Mouse (Mus musculus) forebrain, postnatal 0 days (tissue): ENCODE measurements at regions not wholly inside any gene's neighbourhood (a gene's known extent, or its start where the extent isn't known, plus 50 kb on each side); places are given as distances from the start of the nearest gene placed in this dataset.

Source experiments
- ATAC-seq: fragments of 200-750 bp; cut with Nextera tagmentation; 2 replicates; pipeline ENCODE4 v1.8.0; 2017; ENCODE audit warnings: mild to moderate bottlenecking, moderate library complexity
- DNase-seq: peaks from one replicate; pipeline ENCODE4 v3.0.0-alpha.2; 2015
- H3K27ac ChIP-seq: fragments of 300-500 bp; sonication (generic); 2 replicates; pipeline ENCODE4 v1.5.1; 2014; ENCODE audit warnings: low read depth, mild to moderate bottlenecking, antibody characterized with exemption, low read length, moderate library complexity, mixed read lengths
- H3K27me3 ChIP-seq: fragments of 300-500 bp; sonication (generic); 2 replicates; pipeline ENCODE4 v1.6.1; 2014; ENCODE audit warnings: mild to moderate bottlenecking, low read length, mixed read lengths; ENCODE audit not compliant: insufficient read depth
- H3K36me3 ChIP-seq: fragments of 300-500 bp; sonication (generic); 2 replicates; pipeline ENCODE4 v1.6.1; 2014; ENCODE audit warnings: mild to moderate bottlenecking, moderate library complexity; ENCODE audit not compliant: insufficient read depth
- H3K4me1 ChIP-seq: fragments of 300-500 bp; sonication (generic); 2 replicates; pipeline ENCODE4 v1.6.1; 2014; ENCODE audit warnings: antibody characterized with exemption; ENCODE audit not compliant: insufficient read depth
- H3K4me2 ChIP-seq: fragments of 300-500 bp; sonication (generic); 2 replicates; pipeline ENCODE4 v1.6.1; 2014; ENCODE audit warnings: low read depth, mild to moderate bottlenecking, moderate library complexity
- H3K4me3 ChIP-seq: fragments of 300-500 bp; sonication (generic); 2 replicates; pipeline ENCODE4 v1.5.1; 2014; ENCODE audit warnings: low read depth, low read length, mixed read lengths
- H3K9ac ChIP-seq: fragments of 300-500 bp; sonication (generic); 2 replicates; pipeline ENCODE4 v1.6.1; 2014; ENCODE audit warnings: mild to moderate bottlenecking
- H3K9me3 ChIP-seq: fragments of 300-500 bp; sonication (generic); 2 replicates; pipeline ENCODE4 v1.6.1; 2016; ENCODE audit warnings: low read length
- CTCF ChIP-seq: sonication (generic); IDR thresholded peaks from 2 replicates; pipeline ENCODE4 v1.5.1; 2016; ENCODE audit warnings: antibody characterized with exemption, control low read depth, low read depth
- WGBS: fragments of 180-500 bp; shearing (Covaris S2); extraction: QIAGEN DNeasy Blood & Tissue Kit; methylation state at CpG from one replicate; pipeline ENCODE4 v1.1.7; 2014; 5-methylcytosine and 5-hydroxymethylcytosine counted together

DNA sequence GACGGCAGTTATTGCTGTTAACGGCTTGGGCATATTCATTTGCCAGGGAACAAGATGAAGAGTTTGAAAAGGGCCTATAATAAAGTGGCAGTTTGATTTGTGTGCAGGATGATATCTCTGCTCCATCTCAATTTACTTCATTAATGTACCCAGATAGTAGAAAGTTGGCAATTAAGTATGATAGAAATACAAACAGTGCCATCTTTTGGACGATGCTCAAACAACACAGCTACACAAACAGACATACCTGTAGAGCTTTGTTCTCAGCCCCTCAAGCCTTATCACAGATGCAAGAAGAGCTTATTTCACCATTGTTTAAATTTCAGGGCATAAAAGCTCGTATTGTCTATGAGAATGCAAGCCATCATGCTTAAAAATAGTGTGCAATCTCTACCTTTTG lies 82.2 kb downstream of the Tnfsf11 start:
- Histone ChIP-seq H3K4me1 (no peaks in the 10 kb centered on the region), H3K9me3 (no peaks in the 10 kb centered on the region), H3K27me3 (no peaks in the 10 kb centered on the region), H3K27ac (no peak overlapping the region), H3K4me3 (no peak overlapping the region), H3K9ac (no peak overlapping the region), H3K4me2 (no peak overlapping the region), H3K36me3 (no peaks in the 10 kb centered on the region)
- DNase-seq (peak; percentile 67), ATAC-seq (peak; percentile 51; the same call in 1 of the 2 replicates)
- WGBS = 53% methylated on average over 4 of the region's 4 CpGs
- peak; percentile 48 for TF ChIP-seq CTCF

DNA sequence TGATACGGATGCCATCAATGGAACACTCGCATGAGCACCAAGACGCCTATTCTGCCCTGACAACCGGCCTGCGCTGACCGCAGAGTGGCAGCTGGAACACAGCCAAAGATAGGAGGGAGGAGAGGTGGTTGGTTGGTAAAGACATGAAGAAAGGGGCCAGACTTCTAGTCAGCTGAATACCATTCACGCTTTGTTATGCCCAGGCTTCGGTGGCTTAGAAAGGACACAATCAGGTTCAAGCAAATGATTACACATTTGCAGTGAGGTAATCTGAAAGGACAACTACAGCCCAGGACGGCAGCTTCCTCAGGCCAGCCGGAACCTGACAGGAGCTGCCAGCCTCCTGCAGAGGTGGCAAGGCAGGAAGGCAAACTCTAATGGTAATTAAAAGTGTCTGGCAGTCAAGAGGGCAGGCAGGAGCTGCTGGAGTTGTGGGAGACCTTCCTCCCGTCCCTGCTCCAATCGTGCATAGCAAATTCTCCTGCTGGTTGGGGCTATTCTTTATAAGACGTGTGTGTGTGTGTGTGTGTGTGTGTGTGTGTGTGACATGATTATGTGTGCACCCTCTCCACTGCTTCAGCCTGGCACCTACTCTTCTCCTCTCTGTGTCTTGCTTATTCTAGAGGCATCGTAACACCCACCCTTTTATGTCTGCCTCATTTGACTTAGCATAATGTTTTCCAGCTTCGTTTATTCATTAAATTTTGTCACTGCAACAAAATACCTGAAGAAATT lies 91.4 kb downstream of the Tnfsf11 start:
- no peak for TF ChIP-seq CTCF
- Histone ChIP-seq H3K27ac (no peak overlapping the region), H3K9me3 (no peaks in the 10 kb centered on the region), H3K36me3 (no peaks in the 10 kb centered on the region), H3K9ac (no peak overlapping the region), H3K4me2 (no peak overlapping the region), H3K4me3 (no peak overlapping the region), H3K27me3 (no peaks in the 10 kb centered on the region), H3K4me1 (no peaks in the 10 kb centered on the region)
- 19% methylated on average over 15 of the region's 15 CpGs for WGBS
- ATAC-seq (peak; percentile 23; the same call in 1 of the 2 replicates), DNase-seq (no peak)

DNA sequence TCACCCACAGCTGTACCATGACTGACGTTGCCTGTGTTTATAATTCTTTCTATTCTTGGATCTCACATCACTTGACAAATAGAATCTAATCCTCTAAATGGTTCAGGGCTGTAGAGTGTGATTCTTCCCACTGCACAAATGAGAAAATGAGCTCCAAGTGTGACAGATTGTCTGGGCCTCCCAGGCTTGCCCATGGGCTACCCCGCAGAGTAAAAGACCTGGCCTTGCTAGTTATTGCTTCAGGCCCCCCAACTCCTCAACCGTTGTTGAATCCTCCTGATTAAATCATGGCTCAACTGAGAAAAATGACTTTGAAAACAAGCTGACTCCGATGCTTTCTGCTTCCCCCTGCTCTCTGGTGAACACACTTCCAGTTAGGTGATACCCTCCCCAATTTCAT lies 92.4 kb downstream of the Tnfsf11 start:
- no peaks in the 10 kb centered on the region for H3K27me3 ChIP-seq
- no peak for TF ChIP-seq CTCF
- ATAC-seq = no peak
- no peaks in the 10 kb centered on the region for H3K36me3 ChIP-seq
- no peaks in the 10 kb centered on the region for H3K4me1 ChIP-seq
- no peak overlapping the region for H3K27ac ChIP-seq
- H3K9ac ChIP-seq = no peak overlapping the region
- no peak overlapping the region for H3K4me2 ChIP-seq
- no peak for DNase-seq
- H3K4me3 ChIP-seq = no peak overlapping the region
- H3K9me3 ChIP-seq = no peaks in the 10 kb centered on the region
- WGBS = 61% methylated on average over 4 of the region's 4 CpGs

DNA sequence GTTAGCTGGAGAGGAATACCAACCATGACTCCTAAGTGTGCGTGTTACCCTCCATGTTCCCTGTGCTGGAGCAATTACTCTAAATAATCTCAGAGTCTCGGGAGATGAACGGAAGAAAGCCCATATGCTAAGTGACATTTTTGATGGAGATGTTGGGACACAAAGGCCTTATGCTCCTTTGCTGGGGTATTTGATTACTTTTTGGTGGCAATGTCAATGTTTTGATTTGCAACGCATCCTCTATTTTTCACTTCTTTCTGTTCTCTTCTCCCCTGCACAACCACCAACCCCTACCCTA lies 103.3 kb downstream of the Tnfsf11 start:
- Histone ChIP-seq H3K36me3 (no peaks in the 10 kb centered on the region), H3K9ac (peak overlapping the region; percentile 35; the same call in 1 of the 2 replicates), H3K9me3 (no peaks in the 10 kb centered on the region), H3K4me2 (peak overlapping the region; percentile 35), H3K27ac (peak overlapping the region; percentile 60), H3K4me1 (no peaks in the 10 kb centered on the region), H3K27me3 (no peaks in the 10 kb centered on the region), H3K4me3 (no peak overlapping the region)
- no peak for DNase-seq
- TF ChIP-seq CTCF = no peak
- 69% methylated on average over 4 of the region's 4 CpGs for WGBS
- peak; percentile 65 for ATAC-seq

DNA sequence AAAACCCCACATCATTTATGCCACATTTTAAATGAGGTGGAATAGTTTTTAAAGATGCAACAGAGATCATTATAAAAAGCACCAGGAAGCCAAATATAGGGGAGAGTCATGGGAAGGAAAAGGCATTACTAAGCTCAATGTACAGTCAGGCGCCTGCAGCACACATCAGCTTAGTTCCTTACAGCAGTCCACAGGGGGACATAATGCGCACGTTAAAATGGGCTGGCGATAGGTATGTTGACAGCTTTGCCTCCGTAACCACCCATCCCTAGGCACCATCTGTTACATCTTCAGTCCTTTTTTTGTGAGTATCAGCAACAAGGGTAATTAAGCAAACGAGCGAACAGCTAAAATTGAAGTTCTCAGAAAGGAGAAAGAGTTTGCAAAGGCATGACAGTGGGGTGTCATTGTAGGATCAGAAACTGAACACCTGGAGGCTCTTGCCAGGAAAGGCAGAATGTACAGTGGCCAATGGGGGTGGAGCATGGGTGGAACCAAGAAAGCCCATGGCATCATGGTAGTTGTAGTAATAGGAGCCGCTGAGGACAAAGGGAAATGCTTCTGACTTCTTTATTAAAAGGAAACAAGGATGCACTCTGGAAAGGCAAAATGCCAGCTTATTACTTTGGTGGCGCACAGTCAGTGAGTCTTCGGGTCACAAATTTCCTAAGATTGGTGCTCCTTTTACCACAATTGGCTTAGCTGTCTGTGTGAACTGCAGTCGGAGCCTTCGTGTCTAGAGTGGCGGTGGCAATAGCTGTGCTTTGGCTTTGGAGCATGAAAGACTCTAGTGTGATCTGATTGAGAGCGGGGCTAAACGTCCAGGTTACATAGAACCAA lies 103.9 kb downstream of the Tnfsf11 start:
- ATAC-seq (peak; percentile 94), DNase-seq (peak; percentile 81)
- peak; percentile 29 for TF ChIP-seq CTCF
- peak overlapping the region; percentile 60 for H3K27ac ChIP-seq
- H3K4me2 ChIP-seq = peak overlapping the region; percentile 35
- no peaks in the 10 kb centered on the region for H3K4me1 ChIP-seq
- H3K9ac ChIP-seq = peak overlapping the region; percentile 35; the same call in 1 of the 2 replicates
- no peaks in the 10 kb centered on the region for H3K36me3 ChIP-seq
- H3K27me3 ChIP-seq = no peaks in the 10 kb centered on the region
- no peaks in the 10 kb centered on the region for H3K9me3 ChIP-seq
- WGBS = 54% methylated on average over 15 of the region's 15 CpGs
- peak overlapping the region; percentile 19; the same call in 1 of the 2 replicates for H3K4me3 ChIP-seq

DNA sequence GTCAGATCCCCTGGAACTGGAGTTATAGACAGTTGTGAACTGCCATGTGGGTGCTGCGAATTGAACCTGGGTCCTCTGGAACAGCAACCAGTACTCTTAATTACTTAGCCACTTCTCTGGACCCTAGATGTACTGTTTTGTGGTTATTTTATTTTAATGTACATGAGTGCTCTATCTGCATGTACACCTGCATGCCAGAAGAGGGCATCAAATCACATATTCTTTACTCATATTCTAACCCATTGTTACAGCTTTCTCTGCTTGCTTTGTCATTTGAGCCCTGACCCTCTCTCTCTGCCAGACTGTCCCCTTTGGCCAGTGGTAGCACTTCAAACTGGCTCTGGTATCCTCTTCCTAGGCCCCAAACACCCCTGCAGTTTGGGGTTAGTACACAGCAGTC lies 105.1 kb downstream of the Tnfsf11 start:
- no peak overlapping the region for H3K4me2 ChIP-seq
- H3K9me3 ChIP-seq = no peaks in the 10 kb centered on the region
- 89% methylated on average over 1 of the region's 1 CpGs for WGBS
- no peaks in the 10 kb centered on the region for H3K4me1 ChIP-seq
- no peak overlapping the region for H3K27ac ChIP-seq
- H3K4me3 ChIP-seq = no peak overlapping the region
- no peak for DNase-seq
- ATAC-seq = no peak
- H3K27me3 ChIP-seq = no peaks in the 10 kb centered on the region
- H3K9ac ChIP-seq = no peak overlapping the region
- TF ChIP-seq CTCF = peak; percentile 49
- H3K36me3 ChIP-seq = no peaks in the 10 kb centered on the region

DNA sequence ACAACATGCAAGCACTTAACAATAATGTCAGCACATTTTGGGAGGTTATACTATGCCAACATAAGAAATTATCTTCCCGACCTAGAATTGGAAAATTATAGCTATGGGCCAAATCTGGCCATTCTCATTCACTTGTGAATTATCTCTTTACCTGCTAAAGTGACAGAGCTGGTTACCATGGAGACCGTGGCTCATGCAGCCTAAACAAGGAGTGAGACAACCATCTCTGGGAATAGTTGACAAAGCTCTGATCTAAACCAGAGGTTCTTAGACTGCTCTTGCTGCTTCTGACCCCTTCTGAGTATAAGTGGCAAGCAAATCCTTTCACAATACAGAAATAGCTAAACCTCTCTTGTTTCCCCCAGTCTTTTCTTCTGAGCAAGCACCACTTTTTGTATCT lies 108.7 kb upstream of the Fam216b start:
- Histone ChIP-seq H3K27ac (no peak overlapping the region), H3K4me2 (no peak overlapping the region), H3K4me1 (no peaks in the 10 kb centered on the region), H3K36me3 (no peaks in the 10 kb centered on the region), H3K27me3 (no peaks in the 10 kb centered on the region), H3K9ac (no peak overlapping the region), H3K4me3 (no peak overlapping the region), H3K9me3 (no peaks in the 10 kb centered on the region)
- WGBS = 69% methylated on average over 2 of the region's 2 CpGs
- DNase-seq = peak; percentile 50
- TF ChIP-seq CTCF = no peak
- no peak for ATAC-seq
